Mouse (Mus musculus): ENCODE results near the gene 2310061I04Rik. TPM values are rescaled to one million over a fixed set of nuclear protein-coding genes. Genes with fewer than 3 reads are reported as not detected.

The 2310061I04Rik gene
- total RNA-seq, 2 experiments from 2014 or later, result 58.4 to 62.0 TPM

- intact Hi-C loops (cut with DNase I), result no loop called here
These were observed 37.9 kb downstream of the 2310061I04Rik start for GRCm38 (mm10) chr17:35859371-35859770.

GRCm38 (mm10) chr17:35850974-35851373, 46.3 kb downstream of the 2310061I04Rik start:
- no peak for DNase-seq (ENCODE audit: low spot score in 2 of 2)
- intact Hi-C loops (cut with DNase I), result no loop called here

More at GRCm38 (mm10) chr17:35859371-35859770, 37.9 kb downstream of the 2310061I04Rik start:
- no peak for DNase-seq (ENCODE audit: low spot score in 2 of 2)

- DNase-seq (ENCODE audit: low spot score in 2 of 2), result peak in 1 of 2 experiments; percentile 47
- intact Hi-C loops (cut with DNase I), result no loop called here
These were observed 49.1 kb downstream of the 2310061I04Rik start for GRCm38 (mm10) chr17:35848112-35848511.

- intact Hi-C loops (cut with DNase I), result no loop called here
- DNase-seq (ENCODE audit: low spot score in 2 of 2), result no peak
These were observed 53.7 kb downstream of the 2310061I04Rik start for GRCm38 (mm10) chr17:35843514-35843913.

Small RNA genes within 50 kb of the gene (microRNA-seq; reads per million reads assigned to microRNA genes)
- gene Gm28033 (not detected), gene Mir1894 (0.76 reads per million)

Other genes starting within 250 kb of the 2310061I04Rik start
- 10 to 100 TPM; 30.1 to 40.0 TPM for gene Vars2, start 229.8 kb downstream of the 2310061I04Rik start, total RNA-seq (2021)
- gene Gtf2h4, start 223.7 kb downstream of the 2310061I04Rik start, total RNA-seq (2021), result 10 to 100 TPM; 26.8 to 29.9 TPM
- gene Ddr1, start 192.8 kb downstream of the 2310061I04Rik start, total RNA-seq (2021), result 10 to 100 TPM; 52.5 to 69.9 TPM
- 10 to 100 TPM; 10.6 to 13.6 TPM for gene Ier3, start 75.7 kb downstream of the 2310061I04Rik start, total RNA-seq (2021)
- gene Flot1, start 74.2 kb downstream of the 2310061I04Rik start, total RNA-seq (2021), result 100 to 1,000 TPM; 146 to 149 TPM
- gene Tubb5, start 59.1 kb downstream of the 2310061I04Rik start, total RNA-seq (2021), result 100 to 1,000 TPM; 441 to 478 TPM
- 10 to 100 TPM; 16.5 to 16.9 TPM for gene Mdc1, start 55.9 kb downstream of the 2310061I04Rik start, total RNA-seq (2021)
- 1 to 10 TPM; 2.3 to 3.1 TPM for gene Nrm, start 36.1 kb downstream of the 2310061I04Rik start, total RNA-seq (2021)
- 1 to 10 TPM; 9.2 to 9.3 TPM for gene Ppp1r18, start 31.8 kb downstream of the 2310061I04Rik start, total RNA-seq (2021)
- 10 to 100 TPM; 26.0 to 32.0 TPM for gene Dhx16, start 17.6 kb downstream of the 2310061I04Rik start, total RNA-seq (2021)
- gene Atat1, start 12.6 kb upstream of the 2310061I04Rik start, total RNA-seq (2021), result 10 to 100 TPM; 51.1 to 63.9 TPM
- gene Mrps18b, start 19.0 kb upstream of the 2310061I04Rik start, total RNA-seq (2021), result 10 to 100 TPM; 38.0 to 46.2 TPM
- 10 to 100 TPM; 62.5 to 84.5 TPM for gene Ppp1r10, start 19.0 kb upstream of the 2310061I04Rik start, total RNA-seq (2021)
- gene Abcf1, start 72.3 kb upstream of the 2310061I04Rik start, total RNA-seq (2021), result 10 to 100 TPM; 71.0 to 77.8 TPM
- gene Gnl1, start 82.4 kb upstream of the 2310061I04Rik start, total RNA-seq (2021), result 100 to 1,000 TPM; 173 to 198 TPM
- gene Prr3, start 82.8 kb upstream of the 2310061I04Rik start, total RNA-seq (2021), result 10 to 100 TPM; 36.9 to 40.0 TPM
- gene H2-T24, start 123.1 kb upstream of the 2310061I04Rik start, total RNA-seq (2021), result 1 to 10 TPM; 1.1 to 2.2 TPM
- 10 to 100 TPM; 12.6 to 15.1 TPM for gene H2-T23, start 135.4 kb upstream of the 2310061I04Rik start, total RNA-seq (2021)
- 10 to 100 TPM; 11.0 to 12.2 TPM for gene H2-T22, start 145.3 kb upstream of the 2310061I04Rik start, total RNA-seq (2021)
- gene Gm6034, start 145.5 kb upstream of the 2310061I04Rik start, total RNA-seq (2021), result under 1 TPM in 1 of 2 experiments, not detected in 1; 0.27 TPM
- 1 to 10 TPM in 1 of 2 experiments, under 1 TPM in 1; 0.59 to 1.9 TPM for gene Gm11127, start 160.9 kb upstream of the 2310061I04Rik start, total RNA-seq (2021)
- not detected for gene Gm19684, start 224.2 kb upstream of the 2310061I04Rik start, total RNA-seq (2021)
- not detected for gene Gm7030, start 232.0 kb upstream of the 2310061I04Rik start, total RNA-seq (2021)